Mouse (Mus musculus) heart, adult 2 months (tissue): ENCODE results near the gene Apeh. TPM values are rescaled to one million over a fixed set of nuclear protein-coding genes. Genes with fewer than 3 reads are reported as not detected.

Source experiments
- DNase-seq, 2 experiments: peaks; one replicate each; pipeline ENCODE4 v3.0.0; 2021
- H3K27ac ChIP-seq: fragments of 200-600 bp; 2 replicates; pipeline ENCODE4 v1.8.1; 2022
- H3K27me3 ChIP-seq: fragments of 200-500 bp; 2 replicates; pipeline ENCODE4 v1.6.1; 2012; ENCODE audit warnings: mild to moderate bottlenecking, low read length, inconsistent platforms, mixed read lengths; ENCODE audit not compliant: control insufficient read depth, insufficient read depth
- H3K36me3 ChIP-seq: fragments of 200-500 bp; 2 replicates; pipeline ENCODE4 v1.6.1; 2012; ENCODE audit warnings: low read length, inconsistent platforms; ENCODE audit not compliant: control insufficient read depth, insufficient read depth
- H3K4me1 ChIP-seq: fragments of 200-500 bp; 2 replicates; pipeline ENCODE4 v1.6.1; 2011; ENCODE audit warnings: low read length; ENCODE audit not compliant: control insufficient read depth, insufficient read depth
- H3K4me3 ChIP-seq: fragments of 200-600 bp; 2 replicates; pipeline ENCODE4 v1.8.1; 2022
- H3K79me2 ChIP-seq: fragments of 200-500 bp; replicated peaks from 2 replicates; pipeline ENCODE4 v1.6.1; 2012; ENCODE audit warnings: mild to moderate bottlenecking, inconsistent platforms, low read length, moderate library complexity, mixed read lengths; ENCODE audit not compliant: control insufficient read depth, insufficient read depth
- H3K9ac ChIP-seq: fragments of 200-500 bp; 2 replicates; pipeline ENCODE4 v1.6.1; 2012; ENCODE audit warnings: low read depth, mild to moderate bottlenecking, control low read depth, inconsistent platforms, low read length, mixed read lengths
- CTCF ChIP-seq: fragments of 200-600 bp; IDR thresholded peaks from 2 replicates; pipeline ENCODE4 v1.8.1; 2022; ENCODE audit warnings: antibody characterized with exemption, mild to moderate bottlenecking, moderate library complexity
- EP300 ChIP-seq: fragments of 200-500 bp; IDR thresholded peaks from 2 replicates; pipeline ENCODE4 v1.6.1; 2011; ENCODE audit warnings: low read depth, low read length, control low read depth; ENCODE audit not compliant: insufficient read depth
- POLR2A ChIP-seq: fragments of 200-500 bp; IDR thresholded peaks from 2 replicates; pipeline ENCODE4 v1.6.1; 2011; ENCODE audit warnings: mild to moderate bottlenecking, low read depth, low read length, control low read depth; ENCODE audit not compliant: insufficient read depth
- WGBS: fragments of 180-500 bp; shearing (Covaris S2); methylation state at CpG from one replicate; pipeline ENCODE4 v1.1.7; 2018; 5-methylcytosine and 5-hydroxymethylcytosine counted together
- intact Hi-C: fragments of 180-260 bp; cut with DNase I; formaldehyde crosslinking; loops from one replicate; pipeline ENCODE4 v1.15.1; 2025
- long read RNA-seq: library from polyadenylated mRNA; stranded (forward); transcript quantifications from one replicate; pipeline ENCODE4 v2.0.0, GENCODE M21; 2021
- polyA plus RNA-seq: library from polyadenylated mRNA; depleted of rRNA; stranded (reverse); fragments of >200 nt; gene quantifications from 2 replicates; pipeline ENCODE4 v1.2.3, GENCODE M21; 2012; rRNA removed
- total RNA-seq, 2 experiments: library from RNA; stranded (reverse); gene quantifications; 2 replicates each; pipeline ENCODE4 v1.2.3; 2021

Apeh gene
- total RNA-seq = 10 to 100 TPM; 37.6 to 39.3 TPM
- polyA plus RNA-seq = 58.0 and 92.7 TPM in 2 replicates
- long read RNA-seq, transcript Apeh-206 (22 exons, 2,518 nt) = major isoform, 33 of 40 reads
- long read RNA-seq, partial matches to known transcripts = 6 of 40 reads
- long read RNA-seq, other reads (novel, unspliced or antisense) = 1 of 40 reads

DNA sequence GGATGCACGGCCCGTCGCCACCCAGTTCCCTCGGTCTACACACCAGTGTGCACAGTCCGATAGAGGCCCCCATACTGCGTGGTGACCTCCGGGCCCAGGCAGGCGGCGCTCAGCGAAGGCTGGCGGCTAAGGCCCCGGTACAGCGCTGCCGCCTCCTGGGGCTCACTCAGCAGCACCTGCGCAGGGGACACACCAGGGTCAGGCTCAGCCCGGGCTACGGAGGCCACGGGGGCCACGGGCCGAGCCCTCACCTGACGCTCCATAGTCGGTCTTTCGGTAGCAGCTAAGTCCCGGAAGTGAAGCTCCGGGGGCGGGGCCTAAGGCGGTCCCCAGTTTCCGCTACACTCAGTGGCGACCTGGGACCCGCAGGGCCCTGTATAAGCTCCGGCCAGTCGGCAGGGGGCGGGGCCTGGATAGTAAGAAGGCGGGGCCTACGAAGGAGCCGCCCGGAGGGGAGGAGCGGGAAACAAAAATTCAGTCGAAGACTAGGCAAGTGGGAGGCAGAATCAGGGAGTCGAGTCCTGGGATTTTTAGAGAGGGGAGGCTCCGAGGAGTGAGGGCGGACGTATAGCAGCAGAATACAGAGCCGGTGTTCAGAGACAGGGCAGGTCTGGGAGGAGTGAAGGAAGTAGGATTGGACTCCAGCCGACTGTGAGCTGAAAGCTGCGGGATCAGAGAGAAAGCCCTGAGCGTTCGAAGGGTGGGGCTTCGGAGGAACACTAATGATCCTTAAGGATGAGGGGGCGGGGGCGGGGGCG lies at the start of gene Apeh:
Gene Apeh (minus strand): TSS at position 423 of the 758 bp plus-strand sequence.
- peak within 1 kb of the TSS; percentile 85 for H3K9ac ChIP-seq
- H3K4me1 ChIP-seq = peaks cover 3% of the 10 kb centered on the region

DNA sequence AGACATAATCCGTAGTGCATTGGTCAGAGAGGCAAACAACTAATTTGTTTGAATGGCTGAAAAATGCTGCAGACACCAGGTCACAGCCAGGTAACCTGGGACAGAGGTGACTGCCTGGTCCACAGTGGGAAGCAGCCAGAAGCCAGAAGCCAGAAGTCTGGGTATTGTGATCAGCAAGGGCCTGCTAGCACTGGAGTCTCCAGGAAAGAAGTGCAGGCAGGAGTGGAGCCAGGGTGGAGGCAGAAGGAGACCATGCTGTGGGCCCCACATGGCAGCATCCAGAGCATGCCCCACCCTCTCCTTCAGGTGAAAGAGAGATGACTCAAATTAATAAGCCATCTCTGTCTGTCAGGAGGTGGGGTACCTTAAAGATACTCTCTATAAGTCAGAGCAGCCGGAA lies 49.1 kb upstream of the Apeh start:
- DNase-seq = no peak
- Histone ChIP-seq H3K36me3 (no peaks in the 10 kb centered on the region), H3K27me3 (no peaks in the 10 kb centered on the region), H3K9ac (no peak overlapping the region), H3K79me2 (no peaks in the 10 kb centered on the region), H3K4me1 (no peaks in the 10 kb centered on the region), H3K27ac (no peak overlapping the region), H3K4me3 (no peak overlapping the region)
- WGBS = 99% methylated on average over 2 of the region's 2 CpGs
- TF ChIP-seq EP300 = no peak
- no peak for TF ChIP-seq CTCF
- TF ChIP-seq POLR2A = no peak
- intact Hi-C loops = no loop called here

More for the DNA sequence above, at the start of gene Apeh:
- Histone ChIP-seq H3K79me2 (no peaks in the 10 kb centered on the region), H3K27me3 (no peaks in the 10 kb centered on the region), H3K4me3 (peak within 1 kb of the TSS; percentile 83), H3K27ac (peak within 1 kb of the TSS; percentile 67), H3K36me3 (no peaks in the 10 kb centered on the region)
- TF ChIP-seq POLR2A (peak; percentile 55), EP300 (no peak), CTCF (peak; percentile 39)
- DNase-seq = peak; percentile 96
- WGBS = 2% methylated on average over 52 of the region's 52 CpGs
- intact Hi-C loops = no loop called here

GRCm38 (mm10) chr9:108141387-108141786 lies 47.0 kb upstream of the Apeh start:
- intact Hi-C loops = no loop called here
- Histone ChIP-seq H3K4me3 (no peak overlapping the region), H3K27me3 (no peaks in the 10 kb centered on the region), H3K27ac (no peak overlapping the region), H3K79me2 (no peaks in the 10 kb centered on the region), H3K9ac (no peak overlapping the region), H3K4me1 (no peaks in the 10 kb centered on the region), H3K36me3 (no peaks in the 10 kb centered on the region)
- no peak for TF ChIP-seq POLR2A
- TF ChIP-seq EP300 = no peak
- no peak for TF ChIP-seq CTCF
- 87% methylated on average over 10 of the region's 10 CpGs for WGBS
- no peak for DNase-seq

DNA sequence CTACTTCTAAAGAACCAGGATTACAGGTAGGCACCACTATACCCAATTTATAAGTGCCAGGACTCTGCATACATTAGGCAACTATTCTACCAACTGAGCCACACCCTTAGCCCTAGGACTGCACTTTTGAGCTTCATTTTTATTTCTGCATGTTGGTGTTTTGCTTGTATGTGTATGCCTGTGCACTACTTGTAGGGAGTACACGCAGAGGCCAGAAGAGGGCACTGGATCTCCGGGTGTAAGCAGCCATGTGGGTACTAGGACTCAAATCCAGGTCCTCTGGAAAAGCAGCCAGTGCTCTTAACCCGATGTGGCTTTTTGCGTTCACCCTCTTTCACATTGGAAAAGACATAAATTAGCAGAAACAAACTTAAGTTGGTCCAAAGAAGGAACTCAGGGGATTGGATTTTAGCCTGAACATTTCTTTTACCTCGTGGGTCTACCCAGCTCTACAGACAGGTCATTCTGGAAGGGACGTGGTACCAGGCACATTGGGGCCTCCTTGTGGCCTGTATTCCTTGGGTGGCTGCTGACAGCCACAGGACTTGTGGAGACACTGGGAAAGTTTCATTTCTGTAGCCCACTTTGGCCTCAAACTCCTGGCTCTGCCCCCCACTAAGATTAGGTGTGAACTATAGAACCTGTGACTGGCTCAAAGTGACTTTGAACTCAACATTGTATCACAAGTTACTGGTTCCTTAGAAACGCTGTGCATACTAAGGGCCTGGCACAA lies 45.7 kb upstream of the Apeh start:
- H3K27me3 ChIP-seq = no peaks in the 10 kb centered on the region
- WGBS = 85% methylated on average over 7 of the region's 7 CpGs
- TF ChIP-seq CTCF (peak; percentile 23; the same call in 1 of the 2 replicates), POLR2A (no peak), EP300 (no peak)

DNA sequence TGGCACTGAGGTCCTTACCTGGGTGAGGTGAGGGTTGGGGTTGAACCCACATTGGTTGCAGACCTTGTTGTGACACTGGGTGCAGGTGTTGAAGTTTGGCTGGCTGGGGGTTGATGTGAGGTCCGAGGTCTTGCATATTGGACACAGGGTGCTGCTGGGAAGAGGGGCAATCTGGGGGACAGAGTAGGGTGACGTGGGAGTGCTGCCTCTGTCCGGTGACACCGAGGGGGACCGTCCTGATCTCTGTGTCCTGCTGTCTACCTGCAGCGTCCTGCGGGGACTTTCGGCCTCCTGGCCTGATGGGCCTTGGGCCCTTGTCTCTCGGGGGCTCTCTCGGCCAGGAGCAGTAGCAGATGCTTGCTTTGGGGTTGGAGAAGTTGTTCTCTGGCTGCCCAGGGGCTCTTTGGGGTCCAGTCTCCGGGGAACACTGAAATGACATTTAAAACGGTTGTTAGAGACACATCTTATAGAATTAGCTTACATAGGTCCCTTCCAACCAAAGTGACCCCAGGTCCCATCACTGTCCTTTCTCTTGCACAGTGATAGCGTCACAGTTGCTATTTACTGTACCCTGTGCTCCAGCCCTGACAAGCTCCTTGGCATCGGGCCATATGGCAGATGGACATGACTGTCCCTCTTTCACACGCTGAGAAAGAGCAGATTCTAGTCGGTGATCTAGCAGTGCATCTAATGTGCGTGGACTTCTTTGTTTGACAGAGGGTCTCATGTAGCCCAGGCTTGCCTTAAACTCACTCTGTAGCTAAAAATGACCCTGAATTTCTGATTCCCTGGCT lies 45.0 kb upstream of the Apeh start:
- Histone ChIP-seq H3K9ac (no peak overlapping the region), H3K27me3 (no peaks in the 10 kb centered on the region), H3K27ac (no peak overlapping the region), H3K79me2 (no peaks in the 10 kb centered on the region), H3K4me3 (no peak overlapping the region), H3K4me1 (no peaks in the 10 kb centered on the region), H3K36me3 (no peaks in the 10 kb centered on the region)
- no peak for DNase-seq
- intact Hi-C loops = loop anchor here (5.0 kb wide), 2 partner anchors 63 to 143 kb away; no protein-coding TSS in a partner anchor
- 74% methylated on average over 17 of the region's 17 CpGs for WGBS
- TF ChIP-seq POLR2A (no peak), EP300 (no peak), CTCF (no peak)

More for the DNA sequence above, 45.7 kb upstream of the Apeh start:
- H3K79me2 ChIP-seq = no peaks in the 10 kb centered on the region
- no peak overlapping the region for H3K27ac ChIP-seq
- no peak overlapping the region for H3K9ac ChIP-seq
- no peak overlapping the region for H3K4me3 ChIP-seq
- DNase-seq = no peak
- no peaks in the 10 kb centered on the region for H3K36me3 ChIP-seq
- no peaks in the 10 kb centered on the region for H3K4me1 ChIP-seq
- intact Hi-C loops = loop anchor here (5.0 kb wide), 2 partner anchors 62 to 142 kb away; no protein-coding TSS in a partner anchor
